Mouse (Mus musculus): ENCODE data around the gene Eif4ebp2.
A peak's percentile ranks its signal among the peaks of the same experiment; 100 is the strongest.

Eif4ebp2 gene

DNA sequence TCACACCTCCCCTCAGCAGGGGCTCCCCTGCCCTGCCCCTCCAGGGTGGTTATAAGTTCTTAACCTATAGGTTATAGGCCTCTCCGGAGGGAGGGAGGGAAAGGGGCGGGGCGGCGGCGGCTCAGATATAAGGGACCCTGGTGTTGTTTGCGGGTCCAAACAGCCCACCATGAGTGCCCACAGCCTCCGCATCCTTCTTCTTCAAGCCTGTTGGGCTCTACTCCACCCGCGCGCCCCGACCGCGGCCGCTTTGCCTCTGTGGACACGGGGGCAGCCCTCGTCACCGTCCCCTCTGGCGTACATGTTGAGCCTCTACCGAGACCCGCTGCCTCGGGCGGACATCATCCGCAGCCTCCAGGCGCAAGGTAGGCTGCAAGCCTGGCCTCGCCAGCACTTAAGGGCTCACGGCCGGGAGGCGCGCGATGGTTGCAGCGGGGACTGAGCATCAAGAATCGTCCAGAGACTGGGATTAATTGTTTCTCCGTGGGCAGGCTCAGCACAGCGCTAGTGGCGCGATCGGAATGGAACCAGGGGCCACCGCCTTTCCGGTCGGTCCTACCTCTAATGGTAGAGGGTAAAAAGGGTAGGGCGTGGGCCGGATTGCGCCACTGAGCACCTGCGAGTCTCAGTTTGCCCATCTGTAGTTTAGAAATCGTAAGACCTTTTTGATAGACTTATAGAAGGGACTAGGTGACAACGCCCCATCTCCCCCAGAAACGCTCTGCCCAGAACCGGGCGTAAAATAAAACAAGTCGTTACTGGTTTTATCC, 34.1 kb downstream of the Eif4ebp2 start:
- no peak for DNase-seq

DNA sequence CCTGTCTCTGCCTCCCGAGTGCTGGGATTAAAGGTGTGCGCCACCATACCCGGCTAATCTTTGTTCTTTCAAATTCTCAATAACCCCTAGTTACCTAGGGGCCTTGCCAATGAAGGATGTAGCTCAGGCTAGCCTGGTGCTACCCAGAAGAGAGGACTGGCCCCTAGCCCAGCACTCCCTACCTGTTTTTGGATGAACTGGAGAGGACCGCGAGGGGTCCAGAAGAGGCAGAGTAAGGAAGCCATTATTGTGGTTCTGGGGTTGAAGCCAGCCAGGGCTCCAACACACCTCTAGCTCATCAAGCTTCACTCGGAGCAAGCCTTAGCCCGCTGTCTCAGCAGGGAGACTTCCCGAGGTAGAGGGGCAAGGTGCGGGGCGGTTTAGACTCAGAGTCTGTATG, 34.8 kb downstream of the Eif4ebp2 start, which contains the start of gene Nodal:
Nodal (plus strand) TSS at position 301 of the 400 bp plus-strand sequence.
- DNase-seq: no peak

DNA sequence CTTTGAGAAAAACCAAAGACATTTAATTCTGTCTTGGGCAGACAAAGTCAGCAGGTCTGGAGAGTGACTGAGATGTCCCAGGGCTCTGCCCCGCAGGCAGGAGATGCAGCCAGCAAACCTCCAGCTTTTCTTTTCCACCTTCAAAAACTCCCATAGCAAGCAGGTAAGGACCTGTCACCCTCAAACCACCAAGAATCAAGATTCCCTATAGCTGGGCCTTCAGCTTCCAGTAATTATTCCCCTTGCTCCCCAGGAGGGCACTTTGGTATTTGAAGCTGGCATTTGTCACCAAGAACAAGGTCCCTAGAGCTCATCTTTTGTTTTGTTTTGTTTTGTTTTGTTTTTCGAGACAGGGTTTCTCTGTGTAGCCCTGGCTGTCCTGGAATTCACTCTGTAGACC, 35.4 kb downstream of the Eif4ebp2 start:
- DNase-seq: no peak

DNA sequence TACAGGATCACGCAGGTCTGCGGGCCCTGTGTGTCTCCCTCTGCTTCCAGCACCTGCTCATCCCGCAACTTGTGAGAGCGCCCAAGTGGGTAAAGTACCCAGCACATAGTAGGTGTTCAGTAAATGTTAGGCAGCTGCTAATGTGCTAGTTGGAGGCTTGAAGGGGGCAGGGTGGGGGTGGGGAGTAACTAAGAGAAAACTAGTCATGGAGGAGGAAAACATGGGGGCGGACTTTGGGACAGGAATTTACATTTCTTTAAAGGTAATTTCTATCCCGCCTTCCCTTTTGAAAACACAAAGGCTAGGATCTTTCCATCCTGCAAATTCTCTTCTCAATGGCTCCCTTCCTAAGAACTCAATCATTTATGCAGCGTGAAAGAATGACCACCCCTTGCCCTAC, 35.9 kb downstream of the Eif4ebp2 start:
- no peak for DNase-seq

DNA sequence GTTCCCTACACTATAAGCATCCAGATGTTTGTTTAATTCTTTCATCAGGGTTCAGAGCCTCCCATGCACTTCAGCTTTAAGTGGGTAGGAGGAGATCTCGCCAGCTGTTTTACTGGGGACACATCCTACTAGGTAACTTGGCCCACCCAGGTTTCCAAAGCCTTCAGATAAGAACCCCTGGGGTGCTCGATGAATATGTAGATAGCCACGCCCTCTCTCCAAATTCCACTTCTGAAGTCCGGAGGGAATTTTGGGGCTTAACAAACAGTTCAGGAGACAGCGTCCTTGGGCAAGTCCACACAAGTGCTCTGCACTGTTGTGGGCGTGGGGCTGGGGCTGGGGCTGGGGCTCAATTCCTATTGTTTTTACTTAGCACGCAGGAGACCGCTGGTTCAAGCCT, 36.6 kb downstream of the Eif4ebp2 start:
- DNase-seq: no peak

DNA sequence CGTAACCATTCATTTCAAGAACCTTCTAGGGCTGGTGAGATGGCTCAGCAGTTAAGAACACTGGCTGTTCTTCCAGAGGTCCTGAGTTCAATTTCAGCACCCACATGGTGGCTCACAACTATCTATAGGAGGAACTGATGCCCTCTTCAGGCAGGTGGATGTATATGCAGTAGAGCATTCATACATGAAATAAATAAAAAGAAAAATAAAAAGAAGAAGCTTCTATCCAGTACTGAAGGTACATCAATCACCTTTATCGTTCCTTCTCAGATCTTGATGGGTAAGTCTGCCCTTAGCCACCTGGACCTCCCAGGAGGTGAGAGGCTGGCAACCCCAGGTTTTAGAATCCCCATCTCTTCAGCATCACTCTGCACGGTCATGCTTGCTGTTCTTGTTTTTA, 37.2 kb downstream of the Eif4ebp2 start:
- DNase-seq: no peak

DNA sequence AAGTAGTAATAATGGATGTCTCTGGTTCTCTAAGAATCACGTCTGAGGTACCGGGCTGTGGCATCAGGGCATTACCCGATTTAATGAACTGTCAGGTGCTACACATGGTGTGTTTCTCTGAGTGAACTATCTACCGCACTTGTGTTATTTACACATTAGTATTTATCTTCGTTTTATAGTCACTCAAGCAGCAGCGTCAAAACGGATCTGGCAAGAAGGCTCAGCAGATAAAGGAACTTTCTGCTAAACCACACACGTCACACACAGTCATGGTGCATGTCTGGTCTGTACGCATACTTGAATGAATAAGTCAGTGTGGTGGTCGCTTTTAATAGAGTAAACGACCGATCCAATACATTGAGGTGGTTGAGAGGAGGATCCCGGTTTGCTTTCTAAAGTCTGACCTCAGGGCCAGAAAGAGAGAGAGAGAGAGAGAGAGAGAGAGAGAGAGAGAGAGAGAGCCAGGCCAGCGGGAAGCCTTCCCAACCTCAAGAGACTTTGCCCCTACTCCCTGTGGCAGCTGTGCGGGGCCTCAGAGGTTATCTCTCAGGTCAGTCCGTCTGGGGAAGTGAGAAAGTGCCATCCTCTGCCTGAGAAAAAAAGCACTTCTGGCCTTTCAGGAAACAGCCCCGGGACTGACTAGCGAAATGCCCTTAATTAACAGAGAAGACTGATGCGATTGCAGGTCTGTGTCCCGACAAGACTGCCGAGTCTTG, 39.4 kb downstream of the Eif4ebp2 start:
- no peak for DNase-seq

DNA sequence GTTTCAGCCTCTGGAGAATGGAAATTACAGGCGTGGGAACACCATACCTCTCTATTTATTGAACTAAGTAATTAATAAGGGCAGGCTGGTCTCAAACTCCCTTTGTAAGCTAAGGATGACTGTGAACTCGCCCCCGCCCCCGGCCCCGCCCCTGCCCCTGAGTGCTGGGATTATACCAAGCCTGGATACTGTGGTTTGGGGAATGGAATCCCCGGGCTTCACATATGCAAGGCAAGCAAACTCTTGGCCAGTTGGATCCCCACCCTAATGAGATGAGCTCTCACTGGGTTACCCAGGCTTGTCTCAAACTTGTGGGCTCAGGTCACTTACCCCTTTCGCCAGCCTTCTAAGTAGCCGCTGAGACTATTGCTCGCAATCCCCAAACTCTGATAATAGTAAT, 42.3 kb downstream of the Eif4ebp2 start:
- no peak for DNase-seq

DNA sequence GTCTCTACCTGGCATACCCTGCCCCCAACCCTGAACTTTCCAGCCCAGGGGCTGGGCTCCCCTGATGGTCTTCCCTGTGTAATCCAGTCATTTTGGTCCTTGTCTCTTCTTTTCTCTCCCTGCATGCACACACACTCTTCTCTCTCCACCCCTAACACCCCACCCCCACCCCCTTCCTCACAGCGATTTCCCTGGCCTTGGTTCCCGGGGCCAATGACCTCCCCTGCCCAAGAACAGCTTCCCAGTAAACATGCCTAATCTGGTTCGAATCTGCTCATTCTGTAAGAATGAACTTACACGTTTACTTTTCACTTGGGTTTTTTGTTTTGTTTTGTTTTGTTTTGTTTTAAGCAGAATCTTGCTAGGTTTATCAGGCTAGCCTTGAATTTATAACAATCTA, 42.7 kb downstream of the Eif4ebp2 start:
- no peak for DNase-seq

DNA sequence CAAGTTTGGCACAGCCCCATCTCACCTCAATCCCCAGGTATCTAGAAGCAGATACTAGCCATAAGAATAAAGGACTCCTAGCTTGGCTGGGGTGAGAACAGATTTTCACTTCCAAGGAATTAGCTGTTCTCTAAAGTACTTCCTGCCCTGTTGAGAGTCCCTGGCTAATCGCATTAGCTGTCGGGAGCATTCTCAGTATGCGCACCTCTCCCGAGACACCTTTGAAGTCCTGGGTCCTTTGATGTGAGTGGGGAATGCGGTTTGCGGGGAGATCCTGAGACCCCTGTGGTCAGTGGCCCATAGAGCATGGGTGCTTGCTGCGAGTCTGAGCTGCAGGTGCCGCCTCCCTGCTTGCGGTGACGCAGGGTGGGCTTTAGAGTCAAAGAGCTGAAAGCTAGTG, 46.5 kb downstream of the Eif4ebp2 start:
- DNase-seq: no peak

DNA sequence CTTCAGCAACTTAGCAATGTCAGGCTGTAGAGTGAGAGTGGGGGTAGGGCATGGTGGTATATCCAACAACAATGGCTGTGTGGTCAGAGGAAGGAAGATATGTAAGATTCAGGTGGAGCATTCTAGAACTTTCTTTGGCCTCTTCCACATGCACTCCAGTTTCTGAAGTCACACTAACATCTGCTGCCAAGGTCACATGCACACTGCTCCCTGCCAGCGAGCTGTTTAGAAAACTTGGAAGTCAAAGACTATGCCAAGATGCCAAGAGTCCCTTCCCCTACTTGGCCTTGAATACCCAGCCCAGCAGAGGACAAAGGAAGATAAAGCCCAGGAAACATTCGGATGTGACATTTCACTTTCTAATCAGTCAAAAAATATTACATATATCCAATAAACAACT, 49.5 kb downstream of the Eif4ebp2 start:
- no peak for DNase-seq

DNA sequence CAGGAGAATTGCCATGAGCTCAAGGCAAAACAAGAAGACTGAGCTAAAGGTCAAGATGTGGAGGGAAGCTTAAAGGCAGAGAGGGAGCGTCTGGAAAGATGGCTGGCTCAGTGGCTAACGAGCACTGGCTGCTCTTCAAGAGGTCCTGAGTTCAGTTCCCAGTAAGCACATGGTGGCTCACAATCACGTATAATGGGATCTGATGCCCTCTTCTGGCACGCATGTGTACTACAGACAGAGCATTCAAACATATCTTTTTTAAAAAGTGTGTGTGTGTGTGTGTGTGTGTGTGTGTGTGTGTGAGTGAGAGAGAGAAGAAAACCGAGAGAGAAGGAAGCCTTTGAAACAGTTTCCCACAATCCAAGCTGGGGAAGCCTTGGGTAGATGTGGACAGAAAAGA, 50.0 kb downstream of the Eif4ebp2 start:
- DNase-seq: no peak

DNA sequence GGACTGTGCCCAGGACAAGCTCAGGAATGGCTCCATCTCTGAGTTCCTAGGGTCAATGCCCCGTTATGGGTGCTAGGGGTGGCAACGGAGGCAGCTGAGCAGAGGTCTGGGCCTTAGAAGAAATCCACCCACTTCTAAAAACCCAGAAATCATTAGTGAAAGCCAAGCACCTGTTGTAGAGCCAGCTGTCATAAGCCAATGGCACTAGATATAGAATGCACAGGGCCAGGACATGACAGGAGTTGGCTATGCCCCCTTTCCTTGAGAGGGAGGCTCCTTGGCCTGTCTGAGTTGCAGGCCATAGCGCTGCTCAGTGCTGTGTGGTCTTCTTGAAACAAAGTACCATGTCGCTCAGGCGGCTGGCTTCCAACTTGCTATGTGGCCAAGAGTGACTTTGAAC, 52.1 kb downstream of the Eif4ebp2 start:
- DNase-seq: no peak

DNA sequence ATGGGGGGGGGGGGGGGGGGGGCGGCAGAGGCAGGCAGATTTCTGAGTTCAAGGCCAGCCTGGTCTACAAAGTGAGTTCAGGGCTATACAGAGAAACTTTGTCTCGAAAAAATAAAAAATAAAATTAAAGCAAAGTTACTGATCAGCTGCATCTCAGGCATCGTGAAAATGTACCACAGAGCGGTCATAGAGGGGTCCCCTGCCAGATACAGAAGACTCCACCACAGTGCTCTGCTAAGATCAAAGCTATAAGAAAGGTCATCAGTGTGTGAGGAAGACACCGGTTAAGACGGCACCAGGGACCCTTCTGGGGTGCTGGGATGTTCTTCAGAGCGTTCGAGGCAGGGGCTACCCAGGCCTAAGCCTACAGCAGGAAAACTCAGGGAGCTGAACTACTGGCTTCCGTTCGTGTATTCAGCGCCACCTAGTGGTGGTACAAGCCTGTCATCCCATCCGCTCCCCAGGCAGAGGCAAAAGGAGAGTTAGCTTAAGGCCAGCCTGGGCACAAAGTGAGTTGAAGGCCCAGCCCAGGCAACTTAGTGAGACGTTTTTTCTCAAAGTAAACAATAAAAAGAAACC, 53.2 kb downstream of the Eif4ebp2 start:
- peak in 1 of 2 experiments; percentile 48 for DNase-seq

DNA sequence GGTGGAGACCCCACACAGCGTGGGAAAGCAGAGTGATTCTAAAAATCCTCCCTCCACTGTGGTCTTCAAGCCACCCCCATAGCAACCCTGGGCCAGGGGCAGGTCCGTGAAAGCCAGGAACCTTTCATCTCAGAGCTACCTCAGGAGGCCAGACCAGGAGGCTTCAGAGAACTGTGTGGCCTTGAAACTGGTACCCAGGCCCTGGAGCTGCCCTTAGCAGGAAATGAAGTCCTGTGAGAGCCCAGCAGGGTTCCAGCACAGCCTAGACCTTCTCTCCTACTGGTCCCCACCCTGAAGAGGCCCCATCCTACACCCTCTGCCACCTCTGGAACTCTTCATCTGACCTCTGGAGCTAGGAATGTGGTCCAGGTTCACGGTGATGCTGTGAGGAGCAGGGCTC, 54.3 kb downstream of the Eif4ebp2 start:
- DNase-seq: no peak

DNA sequence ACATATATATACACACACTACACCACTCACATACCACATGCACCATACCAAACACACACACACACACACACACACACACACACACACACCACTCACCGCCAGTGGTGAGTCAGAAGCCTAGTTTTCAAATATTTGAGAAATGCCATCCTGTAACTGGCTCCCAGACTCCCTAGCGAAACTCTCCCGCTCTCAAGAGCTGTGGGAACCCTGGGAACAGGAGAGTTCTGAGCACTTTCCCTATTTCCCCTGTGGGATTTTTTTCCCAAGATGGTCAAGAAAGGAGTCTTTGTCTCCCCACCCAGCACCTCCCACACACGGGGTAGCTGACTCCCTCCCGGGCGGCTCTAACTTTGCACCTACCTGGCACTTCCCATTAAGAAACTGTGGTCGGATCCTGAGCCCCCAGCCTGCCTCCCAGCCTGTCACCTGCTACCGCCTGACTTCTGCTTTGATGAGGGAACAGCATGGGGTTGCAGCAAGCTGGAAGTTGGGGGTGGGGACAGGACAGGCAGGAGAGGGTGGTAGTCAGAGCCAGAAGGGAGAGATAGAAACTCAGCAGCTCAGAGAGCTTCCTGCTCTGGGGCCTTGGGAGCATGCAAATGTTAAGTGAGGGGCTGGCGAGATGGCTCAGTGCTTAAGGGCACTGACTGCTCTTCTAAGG, 57.9 kb downstream of the Eif4ebp2 start:
- no peak for DNase-seq

DNA sequence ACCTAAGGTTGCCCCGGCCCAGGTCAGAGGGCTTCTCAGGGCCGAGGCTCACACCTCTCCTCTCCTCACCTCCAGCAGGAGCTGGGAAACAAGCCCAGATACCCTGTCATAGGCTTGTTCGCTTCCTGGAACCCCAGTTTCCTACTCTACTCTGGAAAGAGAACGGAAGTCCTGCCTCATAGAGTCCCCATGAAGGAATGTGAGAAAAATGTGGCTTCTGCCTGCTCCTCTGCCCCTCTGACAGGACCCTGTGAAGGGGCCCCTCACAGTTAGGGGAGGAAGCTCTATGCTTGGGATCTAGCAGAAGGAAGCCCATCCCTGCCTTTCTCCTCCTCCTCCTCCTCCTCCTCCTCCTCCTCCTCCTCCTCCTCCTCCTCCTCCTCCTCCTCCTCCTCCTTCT, 59.9 kb downstream of the Eif4ebp2 start:
- DNase-seq: no peak

DNA sequence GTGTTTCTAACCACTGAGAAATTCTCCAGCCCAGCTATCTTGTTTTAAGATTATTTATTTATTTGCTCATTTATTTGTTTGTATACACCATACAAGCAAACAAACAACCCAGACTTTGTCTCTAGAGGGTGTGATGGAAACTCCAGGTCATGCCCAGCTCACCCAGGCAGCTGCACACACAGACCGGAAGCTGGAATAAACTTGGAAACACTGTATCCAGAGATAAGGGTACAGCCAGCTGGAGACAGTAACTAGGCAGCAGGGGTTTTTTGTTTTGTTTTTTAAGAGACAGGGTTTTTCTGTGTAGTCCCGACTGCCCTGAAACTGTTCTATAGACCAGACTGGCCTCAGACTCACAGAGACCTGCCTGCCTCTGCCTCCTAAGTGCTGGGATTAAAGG, 62.3 kb downstream of the Eif4ebp2 start:
- DNase-seq: no peak

DNA sequence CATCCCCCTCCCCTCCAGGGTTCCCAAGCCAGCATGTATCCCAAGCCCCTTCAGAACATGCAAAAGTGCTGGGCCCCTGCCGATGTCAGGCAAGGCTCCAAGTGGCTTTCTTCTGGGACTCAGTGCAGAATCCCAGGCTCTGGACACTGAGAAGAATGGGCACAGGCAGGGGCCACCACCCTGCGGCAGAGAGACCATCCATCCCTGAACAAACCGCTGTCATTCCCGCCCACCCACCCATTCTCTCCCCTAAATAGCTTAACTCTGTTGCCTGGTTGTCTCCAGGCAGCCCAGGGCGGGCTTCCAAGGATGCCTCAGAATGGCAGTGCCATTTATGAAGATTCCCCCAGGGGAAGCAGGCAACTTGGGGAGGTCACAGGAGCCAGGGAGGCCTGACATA, 63.4 kb downstream of the Eif4ebp2 start:
- DNase-seq: no peak

DNA sequence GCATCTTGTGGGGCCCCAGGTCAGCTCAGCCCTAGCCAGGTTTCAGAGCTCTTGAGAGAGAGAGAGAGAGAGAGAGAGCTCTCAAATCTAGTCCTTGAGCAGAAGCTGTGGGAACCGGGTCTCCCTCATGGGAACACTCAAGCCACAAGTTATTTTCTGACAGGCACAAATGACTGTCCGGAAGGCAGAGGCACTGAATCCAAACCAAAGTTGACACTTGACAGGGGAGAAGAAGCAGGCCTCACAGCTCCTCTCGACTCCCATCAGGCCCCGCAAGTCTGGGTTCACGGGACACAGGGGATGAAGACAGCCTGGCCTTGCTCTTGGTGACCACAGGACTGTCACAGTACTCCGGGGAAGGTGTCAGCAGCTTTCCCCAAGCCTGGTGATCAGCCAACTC, 66.2 kb downstream of the Eif4ebp2 start:
- no peak for DNase-seq

DNA sequence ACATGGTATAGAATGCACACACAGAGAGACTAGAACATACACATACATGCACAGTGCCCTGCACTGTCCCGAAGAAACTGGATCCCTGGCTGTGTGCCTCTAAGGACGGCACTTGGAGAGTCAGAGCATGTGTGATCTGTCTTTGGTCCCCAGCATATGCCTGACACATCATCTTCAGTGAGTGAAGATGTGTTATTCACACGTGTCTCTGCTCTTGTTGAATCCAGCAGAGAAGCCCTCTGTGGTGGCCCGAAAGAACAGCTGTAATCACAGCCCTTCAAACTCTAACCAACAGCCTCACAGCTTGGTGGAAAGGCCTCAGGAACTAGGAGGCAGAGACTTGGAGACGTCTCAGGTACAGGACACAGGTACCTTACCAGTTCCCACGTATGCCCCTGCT, 67.3 kb downstream of the Eif4ebp2 start:
- DNase-seq: no peak

DNA sequence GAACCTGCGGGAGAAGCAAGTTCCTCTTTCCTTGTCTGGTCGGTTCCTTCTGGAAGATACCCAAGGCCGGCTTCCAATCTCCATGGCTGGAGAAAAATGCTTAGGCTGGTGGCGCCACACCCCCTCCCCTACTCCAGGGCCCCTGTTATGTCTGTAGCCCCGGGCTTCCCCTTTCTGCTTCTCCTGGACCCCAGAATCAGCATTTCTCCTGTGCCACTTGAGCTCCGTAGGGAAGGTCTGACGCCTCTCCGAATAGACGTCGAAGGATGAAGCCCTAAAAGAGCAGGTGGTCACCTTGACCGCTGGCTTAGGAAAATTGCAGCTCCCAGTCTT, 68.8 kb downstream of the Eif4ebp2 start:
- DNase-seq: no peak

DNA sequence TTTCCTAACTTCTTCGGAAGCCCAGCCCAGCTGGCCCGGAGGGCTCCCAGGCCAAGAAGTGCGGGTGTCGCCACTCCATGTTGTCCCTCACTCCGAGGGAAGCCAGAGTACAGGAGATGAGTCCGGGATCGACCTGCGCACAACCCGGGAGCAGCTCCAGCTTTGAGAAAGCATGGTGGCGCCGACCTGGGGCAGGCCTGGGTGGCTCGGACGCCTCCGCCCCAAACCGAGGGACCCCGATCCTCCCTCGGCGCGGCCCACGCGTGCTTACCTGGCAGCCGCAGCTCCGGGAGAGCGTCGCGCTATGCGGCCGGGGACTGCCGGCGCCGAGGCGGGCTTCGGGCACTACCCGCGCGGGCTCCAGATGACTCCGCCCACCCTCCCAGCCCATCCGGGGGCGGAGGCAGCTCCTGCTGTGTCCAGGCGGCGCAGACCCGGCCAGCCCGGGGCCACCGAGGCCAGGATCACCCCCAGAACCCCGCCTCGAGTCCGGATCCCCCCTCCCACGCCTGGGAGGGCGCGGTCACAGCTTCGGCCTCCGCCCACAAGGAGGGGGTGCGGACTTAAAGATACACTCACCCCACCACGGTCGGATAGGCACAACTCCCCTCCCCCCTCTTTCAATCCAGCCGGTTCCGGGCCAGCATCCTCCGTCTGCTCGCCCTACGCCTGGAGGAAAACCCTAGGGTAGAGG, 69.3 kb downstream of the Eif4ebp2 start, which contains the start of gene Pald1:
Pald1 (minus strand) TSS at position 510 of the 694 bp plus-strand sequence.
- DNase-seq: peak; percentile 21 to 31
